Mouse (Mus musculus) embryonic facial prominence, embryonic 10.5 days (tissue): Measurements from ENCODE around the gene Myo16. TPM values are rescaled to one million over a fixed set of nuclear protein-coding genes. Genes with fewer than 3 reads are reported as not detected.

Experiments used
- DNase-seq: peaks from one replicate; pipeline ENCODE4 v3.0.0-alpha.2; 2017; ENCODE audit warnings: low spot score
- H3K27ac ChIP-seq: fragments of 300-500 bp; sonication (generic); replicated peaks from 2 replicates; pipeline ENCODE4 v1.5.1; 2016; ENCODE audit warnings: mild to moderate bottlenecking
- H3K27me3 ChIP-seq: fragments of 300-500 bp; sonication (generic); replicated peaks from 2 replicates; pipeline ENCODE4 v1.6.1; 2016; ENCODE audit warnings: low read depth, mild to moderate bottlenecking; ENCODE audit not compliant: poor library complexity, severe bottlenecking
- H3K36me3 ChIP-seq: fragments of 300-500 bp; sonication (generic); replicated peaks from 2 replicates; pipeline ENCODE4 v1.6.1; 2016; ENCODE audit warnings: mild to moderate bottlenecking, moderate library complexity
- H3K4me1 ChIP-seq: fragments of 300-500 bp; sonication (generic); 2 replicates; pipeline ENCODE4 v1.6.1; 2016
- H3K4me3 ChIP-seq: fragments of 300-500 bp; sonication (generic); 2 replicates; pipeline ENCODE4 v1.5.1; 2016; ENCODE audit warnings: mild to moderate bottlenecking, moderate library complexity
- H3K9me3 ChIP-seq: fragments of 300-500 bp; sonication (generic); 2 replicates; pipeline ENCODE4 v1.6.1; 2016; ENCODE audit warnings: mild to moderate bottlenecking
- WGBS: fragments of 180-500 bp; shearing (Covaris S2); methylation state at CpG from one replicate; pipeline ENCODE4 v1.1.7; 2016; 5-methylcytosine and 5-hydroxymethylcytosine counted together
- polyA plus RNA-seq: library from polyadenylated mRNA; unstranded; fragments of >200 nt; fragmentation: Nextera tagmentation; extraction: Ambion mirVana; gene quantifications from 2 replicates; pipeline ENCODE4 v1.2.1, GENCODE M21; 2016

Myo16 gene
- polyA plus RNA-seq, 1 experiment from 2014 or later = 1.1 TPM

- H3K27me3 ChIP-seq = peaks cover 3% of the 10 kb centered on the region; the same call in 1 of the 2 replicates
- WGBS = 86% methylated on average over 3 of the region's 3 CpGs
- no peak for DNase-seq
- H3K9me3 ChIP-seq = 0 out of 2 replicates have a peak, but pooled peaks cover 1% of the 10 kb centered on the region
- H3K36me3 ChIP-seq = no peaks in the 10 kb centered on the region
- H3K4me3 ChIP-seq = no peak overlapping the region
- no peak overlapping the region for H3K27ac ChIP-seq
- H3K4me1 ChIP-seq = no peaks in the 10 kb centered on the region
Observed at GRCm38 (mm10) chr8:10161106-10161505, 7.4 kb downstream of the Myo16 start.

DNA sequence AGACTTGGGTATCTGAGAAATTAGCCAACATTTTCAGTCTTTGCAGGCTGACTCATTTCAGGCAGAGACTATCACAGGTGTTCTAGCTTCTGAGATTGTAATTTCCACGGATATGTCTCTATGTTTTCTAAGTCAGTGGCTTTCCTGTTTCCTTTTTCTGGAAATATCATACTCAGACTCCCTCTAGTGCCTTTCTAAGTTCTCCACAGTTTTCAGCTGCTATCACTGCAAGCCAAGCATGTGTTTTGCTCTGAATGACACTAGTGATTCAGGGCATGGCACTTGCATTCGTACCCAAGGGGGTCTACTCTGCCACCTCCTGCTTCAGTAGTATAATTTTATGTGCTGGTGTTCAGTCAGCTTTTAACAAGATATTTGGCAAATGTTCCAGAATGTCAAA, 11.2 kb downstream of the Myo16 start:
- Histone ChIP-seq H3K36me3 (no peaks in the 10 kb centered on the region), H3K4me1 (no peaks in the 10 kb centered on the region), H3K27me3 (no peaks in the 10 kb centered on the region), H3K27ac (no peak overlapping the region), H3K9me3 (no peaks in the 10 kb centered on the region), H3K4me3 (no peak overlapping the region)
- DNase-seq = no peak
- WGBS = 80% methylated on average over 2 of the region's 2 CpGs

DNA sequence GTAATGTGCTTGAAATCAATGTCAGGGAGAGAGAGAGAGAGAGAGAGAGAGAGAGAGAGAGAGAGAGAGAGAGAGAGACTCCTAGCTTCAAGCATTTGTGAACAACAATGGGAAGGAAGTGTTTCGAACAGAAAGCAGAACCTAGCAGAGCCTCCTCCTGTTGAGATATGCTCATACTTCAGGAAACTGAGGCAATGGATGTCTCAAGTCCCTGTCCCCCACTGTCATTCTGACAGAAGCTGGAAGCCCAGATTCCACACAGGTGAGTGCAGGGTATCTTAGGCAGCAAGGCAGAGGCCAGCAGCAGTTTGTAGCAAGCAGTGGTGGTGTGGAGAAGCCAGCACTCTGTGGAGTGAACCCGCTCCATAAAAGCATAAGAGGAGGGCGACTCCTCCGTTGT, 14.6 kb downstream of the Myo16 start:
- 86% methylated on average over 4 of the region's 4 CpGs for WGBS
- Histone ChIP-seq H3K36me3 (no peaks in the 10 kb centered on the region), H3K9me3 (no peaks in the 10 kb centered on the region), H3K27ac (no peak overlapping the region), H3K4me1 (peaks cover 8% of the 10 kb centered on the region), H3K27me3 (no peaks in the 10 kb centered on the region), H3K4me3 (no peak overlapping the region)
- no peak for DNase-seq

- DNase-seq = no peak
- Histone ChIP-seq H3K36me3 (no peaks in the 10 kb centered on the region), H3K4me3 (no peak overlapping the region), H3K27me3 (no peaks in the 10 kb centered on the region), H3K9me3 (no peaks in the 10 kb centered on the region), H3K27ac (no peak overlapping the region), H3K4me1 (peaks cover 14% of the 10 kb centered on the region)
- 81% methylated on average over 3 of the region's 3 CpGs for WGBS
Observed at GRCm38 (mm10) chr8:10169894-10170293, 16.2 kb downstream of the Myo16 start.

DNA sequence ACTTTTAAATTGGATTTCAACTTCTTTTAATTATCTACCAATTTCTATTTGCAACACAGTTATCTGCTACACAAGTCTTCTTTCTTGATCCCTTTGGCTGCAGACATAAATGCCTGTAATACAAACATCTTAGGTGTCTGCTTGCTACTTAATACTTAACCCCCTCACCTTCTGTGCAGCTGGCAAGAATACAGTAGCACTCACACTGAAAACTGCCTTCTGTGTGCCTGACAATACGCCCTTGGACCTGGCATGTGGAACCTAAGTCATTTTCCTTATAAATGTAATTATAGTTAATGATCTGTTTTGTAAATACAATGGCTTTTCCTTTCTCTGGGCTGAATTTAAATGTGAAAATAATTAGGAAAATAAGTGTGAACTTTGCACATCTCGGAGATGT, 17.6 kb downstream of the Myo16 start:
- Histone ChIP-seq H3K27me3 (no peaks in the 10 kb centered on the region), H3K36me3 (no peaks in the 10 kb centered on the region), H3K27ac (no peak overlapping the region), H3K9me3 (no peaks in the 10 kb centered on the region), H3K4me1 (peaks cover 20% of the 10 kb centered on the region), H3K4me3 (no peak overlapping the region)
- 82% methylated on average over 2 of the region's 2 CpGs for WGBS
- no peak for DNase-seq

DNA sequence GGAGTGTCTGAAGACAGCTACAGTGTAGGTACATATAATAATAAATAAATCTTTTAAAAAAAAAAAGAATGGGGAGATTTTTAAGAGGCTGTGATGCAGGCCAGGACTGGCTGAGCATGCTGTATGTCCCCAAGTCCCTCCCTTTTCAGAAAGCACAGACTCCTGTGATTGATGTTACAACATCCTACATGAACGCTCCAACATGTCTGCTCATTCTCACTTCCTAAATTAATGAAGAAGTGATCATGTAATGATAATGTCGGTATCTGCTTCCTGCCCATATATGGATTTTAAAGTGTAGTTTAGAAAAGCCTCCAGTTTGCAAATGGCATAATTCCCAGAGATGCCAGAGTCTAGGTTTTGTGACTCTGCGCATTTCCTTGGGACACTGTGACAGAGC, 18.6 kb downstream of the Myo16 start:
- no peak overlapping the region for H3K4me3 ChIP-seq
- H3K27me3 ChIP-seq = no peaks in the 10 kb centered on the region
- no peaks in the 10 kb centered on the region for H3K36me3 ChIP-seq
- no peak for DNase-seq
- peaks cover 24% of the 10 kb centered on the region for H3K4me1 ChIP-seq
- no peak overlapping the region for H3K27ac ChIP-seq
- no peaks in the 10 kb centered on the region for H3K9me3 ChIP-seq
- 93% methylated on average over 3 of the region's 3 CpGs for WGBS

GRCm38 (mm10) chr8:10173033-10173747, 19.5 kb downstream of the Myo16 start:
- no peak overlapping the region for H3K4me3 ChIP-seq
- 55% methylated on average over 9 of the region's 9 CpGs for WGBS
- no peaks in the 10 kb centered on the region for H3K9me3 ChIP-seq
- H3K27ac ChIP-seq = no peak overlapping the region
- no peaks in the 10 kb centered on the region for H3K27me3 ChIP-seq
- peak; percentile 15 for DNase-seq
- peaks cover 24% of the 10 kb centered on the region for H3K4me1 ChIP-seq
- no peaks in the 10 kb centered on the region for H3K36me3 ChIP-seq

- WGBS = 69% methylated on average over 5 of the region's 5 CpGs
- DNase-seq = no peak
- Histone ChIP-seq H3K27ac (no peak overlapping the region), H3K4me1 (peaks cover 24% of the 10 kb centered on the region), H3K27me3 (no peaks in the 10 kb centered on the region), H3K36me3 (no peaks in the 10 kb centered on the region), H3K9me3 (no peaks in the 10 kb centered on the region), H3K4me3 (no peak overlapping the region)
Observed at GRCm38 (mm10) chr8:10174201-10174840, 20.6 kb downstream of the Myo16 start.

DNA sequence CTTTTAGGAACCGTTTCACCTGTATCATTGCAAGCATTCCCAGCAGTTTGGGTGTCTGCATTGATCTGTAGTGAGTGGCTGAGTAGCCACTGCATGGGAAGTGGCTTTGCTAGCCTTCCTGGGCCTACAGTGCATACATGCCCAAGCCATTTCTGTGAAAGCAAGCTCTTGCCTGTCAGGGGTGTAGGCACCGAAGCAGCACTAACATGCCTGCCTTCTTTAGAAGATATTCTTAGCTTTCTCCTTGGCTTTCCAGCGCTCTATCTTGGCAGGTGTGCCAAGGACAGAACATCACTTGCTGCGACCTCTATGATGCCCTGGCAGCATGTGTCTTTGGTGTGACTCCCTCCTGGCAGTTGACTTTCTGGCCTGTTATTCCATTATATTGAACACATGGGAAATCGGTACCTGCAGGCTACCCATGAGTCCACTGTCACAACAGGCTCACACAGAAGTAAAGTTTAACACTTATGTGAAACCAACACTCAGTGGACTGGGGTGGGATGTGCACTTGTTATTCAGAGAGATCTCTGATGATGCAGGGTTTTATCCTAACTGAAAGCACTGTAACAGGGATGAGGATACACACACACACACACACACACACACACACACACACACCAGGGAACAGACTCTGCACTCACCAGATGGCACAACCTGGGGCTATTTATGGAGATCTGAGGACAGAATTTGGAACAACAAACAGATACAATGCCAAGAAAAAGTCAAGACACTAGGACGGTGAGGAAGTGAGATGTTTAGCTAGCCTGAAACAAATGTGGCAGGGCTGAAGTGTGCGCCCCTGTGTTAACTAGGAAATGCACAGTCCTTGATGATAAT, 21.4 kb downstream of the Myo16 start:
- no peak for DNase-seq
- 87% methylated on average over 7 of the region's 7 CpGs for WGBS
- H3K9me3 ChIP-seq = no peaks in the 10 kb centered on the region
- H3K27me3 ChIP-seq = no peaks in the 10 kb centered on the region
- H3K4me1 ChIP-seq = peaks cover 24% of the 10 kb centered on the region
- no peak overlapping the region for H3K27ac ChIP-seq
- H3K4me3 ChIP-seq = no peak overlapping the region
- no peaks in the 10 kb centered on the region for H3K36me3 ChIP-seq

GRCm38 (mm10) chr8:10175976-10176375, 22.3 kb downstream of the Myo16 start:
- no peak overlapping the region for H3K27ac ChIP-seq

DNA sequence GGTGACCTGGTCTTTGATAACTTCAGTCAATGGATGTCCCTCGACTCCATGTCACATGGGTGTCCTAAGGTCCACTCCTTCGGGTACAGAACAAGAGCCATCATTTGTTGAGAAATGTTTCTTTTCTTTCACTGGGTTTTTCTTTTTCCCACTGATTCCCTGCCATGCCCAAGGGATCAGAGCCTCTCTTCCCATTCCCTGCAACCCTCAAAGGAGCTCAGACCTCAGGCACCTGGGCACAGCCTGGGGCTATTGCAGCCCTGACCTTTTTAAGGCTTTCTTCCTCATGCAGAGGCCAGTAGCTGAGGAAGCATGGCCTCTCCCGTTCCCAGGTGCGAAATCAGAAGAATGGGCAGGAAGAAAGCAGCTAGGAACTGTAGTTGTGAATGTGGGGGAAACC, 23.4 kb downstream of the Myo16 start:
- no peaks in the 10 kb centered on the region for H3K36me3 ChIP-seq
- no peaks in the 10 kb centered on the region for H3K27me3 ChIP-seq
- 67% methylated on average over 4 of the region's 4 CpGs for WGBS
- DNase-seq = no peak
- no peak overlapping the region for H3K27ac ChIP-seq
- H3K9me3 ChIP-seq = no peaks in the 10 kb centered on the region
- peaks cover 24% of the 10 kb centered on the region for H3K4me1 ChIP-seq
- no peak overlapping the region for H3K4me3 ChIP-seq

More at GRCm38 (mm10) chr8:10175976-10176375, 22.3 kb downstream of the Myo16 start:
- no peak overlapping the region for H3K4me3 ChIP-seq
- no peaks in the 10 kb centered on the region for H3K27me3 ChIP-seq
- H3K36me3 ChIP-seq = no peaks in the 10 kb centered on the region
- WGBS = 76% methylated on average over 4 of the region's 4 CpGs
- no peak for DNase-seq
- no peaks in the 10 kb centered on the region for H3K9me3 ChIP-seq
- H3K4me1 ChIP-seq = peaks cover 24% of the 10 kb centered on the region

- Histone ChIP-seq H3K4me3 (no peak overlapping the region), H3K4me1 (peaks cover 13% of the 10 kb centered on the region), H3K27me3 (no peaks in the 10 kb centered on the region), H3K9me3 (no peaks in the 10 kb centered on the region), H3K27ac (no peak overlapping the region), H3K36me3 (no peaks in the 10 kb centered on the region)
- no peak for DNase-seq
Observed at GRCm38 (mm10) chr8:10178986-10179385, 25.3 kb downstream of the Myo16 start.
